Comparison of ENCODE assay signal across 8 mouse cellular contexts in the genomic region with DNA sequence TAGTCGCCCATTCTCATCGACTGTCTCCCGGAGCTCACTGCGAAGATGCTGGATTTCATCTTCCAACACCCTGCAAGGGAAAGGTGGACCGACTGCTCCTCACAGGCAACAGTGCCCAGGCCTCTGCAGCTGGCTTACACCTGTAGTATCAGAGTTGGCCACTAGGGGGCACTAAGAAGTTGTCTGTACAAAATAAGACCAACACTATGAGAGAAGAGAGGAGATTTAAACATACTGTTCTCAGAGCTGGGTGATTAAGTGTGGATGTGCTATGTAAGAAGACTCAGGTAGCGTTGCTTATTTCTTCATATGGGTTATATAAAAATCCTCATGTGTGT. TPM values are rescaled to one million over a fixed set of nuclear protein-coding genes. Genes with fewer than 3 reads are reported as not detected.
DNase-seq lines count a peak whose midpoint lies in the region; ATAC-seq lines count a peak whose summit lies in the region.

No protein-coding gene starts in this region.

- no peaks in the 10 kb centered on the region for H3K27me3 ChIP-seq in forebrain, embryonic 10.5 days (ENCODE audit: poor library complexity, severe bottlenecking)
- H3K27me3 ChIP-seq in forebrain, embryonic 13.5 days: no peaks in the 10 kb centered on the region
- H3K27me3 ChIP-seq in forebrain, embryonic 15.5 days: no peaks in the 10 kb centered on the region
- H3K27me3 ChIP-seq in midbrain, embryonic 13.5 days: no peaks in the 10 kb centered on the region

- H3K4me2 ChIP-seq in forebrain, embryonic 13.5 days: no peak overlapping the region
- no peak overlapping the region for H3K4me2 ChIP-seq in forebrain, embryonic 15.5 days (replicated peaks)
- H3K4me2 ChIP-seq in midbrain, embryonic 13.5 days (replicated peaks): no peak overlapping the region

- H3K9me3 ChIP-seq in forebrain, embryonic 10.5 days: peaks cover 6% of the 10 kb centered on the region
- peaks cover 7% of the 10 kb centered on the region; the same call in 1 of the 2 replicates for H3K9me3 ChIP-seq in forebrain, embryonic 13.5 days (replicated peaks)
- no peaks in the 10 kb centered on the region for H3K9me3 ChIP-seq in forebrain, embryonic 15.5 days
- no peaks in the 10 kb centered on the region for H3K9me3 ChIP-seq in midbrain, embryonic 13.5 days

- 33% methylated on average over 6 of the region's 6 CpGs for WGBS in forebrain, embryonic 10.5 days
- 31% methylated on average over 6 of the region's 6 CpGs for WGBS in forebrain, embryonic 13.5 days
- 32% methylated on average over 6 of the region's 6 CpGs for WGBS in forebrain, embryonic 15.5 days
- 25% methylated on average over 6 of the region's 6 CpGs for WGBS in midbrain, embryonic 13.5 days

- no peak overlapping the region for H3K4me3 ChIP-seq in forebrain, embryonic 10.5 days
- H3K4me3 ChIP-seq in forebrain, embryonic 13.5 days: no peak overlapping the region
- H3K4me3 ChIP-seq in forebrain, embryonic 15.5 days: no peak overlapping the region
- H3K4me3 ChIP-seq in midbrain, embryonic 13.5 days (replicated peaks): no peak overlapping the region

- ATAC-seq in forebrain, embryonic 13.5 days: no peak; the same call in none of the 2 replicates
- ATAC-seq in forebrain, embryonic 15.5 days (replicated peaks): peak; percentile 33
- peak; percentile 71; the same call in 1 of the 2 replicates for ATAC-seq in midbrain, embryonic 13.5 days

- peak; percentile 75 for DNase-seq in forebrain, embryonic 10.5 days (ENCODE audit: extremely low spot score, low spot score)
- DNase-seq in c-Kit-negative CD71-positive TER-119-positive erythroid progenitor cells, embryonic 14.5 days (ENCODE audit: low read depth, low spot score): peak; percentile 61
- DNase-seq in induced T-regulatory cell, adult 2 months (ENCODE audit: low read depth): peak; percentile 87
- DNase-seq in left cerebral cortex, postnatal 10 days (ENCODE audit: extremely low spot score in 1 of 2, low spot score in 2 of 2): peak; percentile 81 to 83
- DNase-seq in spleen, adult 12 weeks (ENCODE audit: low spot score): peak; percentile 59

- H3K36me3 ChIP-seq in forebrain, embryonic 10.5 days (replicated peaks): 0 out of 2 replicates have a peak, but pooled peaks cover 3% of the 10 kb centered on the region
- no peaks in the 10 kb centered on the region for H3K36me3 ChIP-seq in forebrain, embryonic 13.5 days (ENCODE audit: poor library complexity, severe bottlenecking)
- H3K36me3 ChIP-seq in forebrain, embryonic 15.5 days: no peaks in the 10 kb centered on the region
- no peaks in the 10 kb centered on the region for H3K36me3 ChIP-seq in midbrain, embryonic 13.5 days

- H3K9ac ChIP-seq in forebrain, embryonic 13.5 days: no peak overlapping the region
- H3K9ac ChIP-seq in forebrain, embryonic 15.5 days (replicated peaks): no peak overlapping the region
- no peak overlapping the region for H3K9ac ChIP-seq in midbrain, embryonic 13.5 days (replicated peaks)

- H3K27ac ChIP-seq in forebrain, embryonic 10.5 days: no peak overlapping the region
- H3K27ac ChIP-seq in forebrain, embryonic 13.5 days: no peak overlapping the region
- H3K27ac ChIP-seq in forebrain, embryonic 15.5 days (replicated peaks): no peak overlapping the region
- no peak overlapping the region for H3K27ac ChIP-seq in midbrain, embryonic 13.5 days

- no peaks in the 10 kb centered on the region for H3K4me1 ChIP-seq in forebrain, embryonic 10.5 days
- no peaks in the 10 kb centered on the region for H3K4me1 ChIP-seq in forebrain, embryonic 13.5 days
- 0 out of 2 replicates have a peak, but pooled peaks cover 5% of the 10 kb centered on the region for H3K4me1 ChIP-seq in forebrain, embryonic 15.5 days
- H3K4me1 ChIP-seq in midbrain, embryonic 13.5 days (replicated peaks): no peaks in the 10 kb centered on the region

- intact Hi-C loops in left cerebral cortex, postnatal 10 days (cut with DNase I): loop anchor here (5.0 kb wide), 1 partner anchor 74 kb away; a partner anchor contains a TSS

RNA-seq across cellular contexts. Expression of a gene that starts 8.3 kb away (rescaled TPM):
- polyA plus RNA-seq in forebrain, embryonic 10.5 days (2016; fragmentation: Nextera tagmentation; extraction: Ambion mirVana): 2.6 and 2.7 TPM in 2 replicates
- 2.9 TPM in 2 replicates for polyA plus RNA-seq in forebrain, embryonic 13.5 days (2015; fragmentation: Nextera tagmentation; extraction: Ambion mirVana)
- polyA plus RNA-seq in forebrain, embryonic 15.5 days (2015; fragmentation: Nextera tagmentation; extraction: Ambion mirVana): 1.9 and 3.0 TPM in 2 replicates
- total RNA-seq in left cerebral cortex, postnatal 10 days (2021): 1 to 10 TPM; 9.0 to 9.3 TPM
- 2.8 and 5.0 TPM in 2 replicates for polyA plus RNA-seq in midbrain, embryonic 13.5 days (2015; fragmentation: Nextera tagmentation; extraction: Ambion mirVana)

RNA-seq across cellular contexts. Expression of a gene that starts 27.2 kb away (rescaled TPM):
- 229 and 238 TPM in 2 replicates for polyA plus RNA-seq in forebrain, embryonic 10.5 days (2016; fragmentation: Nextera tagmentation; extraction: Ambion mirVana)
- polyA plus RNA-seq in forebrain, embryonic 13.5 days (2015; fragmentation: Nextera tagmentation; extraction: Ambion mirVana): 151 and 159 TPM in 2 replicates
- polyA plus RNA-seq in forebrain, embryonic 15.5 days (2015; fragmentation: Nextera tagmentation; extraction: Ambion mirVana): 124 and 129 TPM in 2 replicates
- 10 to 100 TPM; 97.0 to 99.0 TPM for total RNA-seq in left cerebral cortex, postnatal 10 days (2021)
- 146 TPM in 2 replicates for polyA plus RNA-seq in midbrain, embryonic 13.5 days (2015; fragmentation: Nextera tagmentation; extraction: Ambion mirVana)

RNA-seq across cellular contexts. Expression of a gene that starts 38.6 kb away (rescaled TPM):
- not detected in 2 replicates for polyA plus RNA-seq in forebrain, embryonic 10.5 days (2016; fragmentation: Nextera tagmentation; extraction: Ambion mirVana)
- polyA plus RNA-seq in forebrain, embryonic 13.5 days (2015; fragmentation: Nextera tagmentation; extraction: Ambion mirVana): 0.09 and 0.16 TPM in 2 replicates
- 0.25 TPM in 1 of 2 replicates, not detected in the other for polyA plus RNA-seq in forebrain, embryonic 15.5 days (2015; fragmentation: Nextera tagmentation; extraction: Ambion mirVana)
- 1 to 10 TPM; 3.8 TPM for total RNA-seq in left cerebral cortex, postnatal 10 days (2021)
- 0.24 TPM in 1 of 2 replicates, not detected in the other for polyA plus RNA-seq in midbrain, embryonic 13.5 days (2015; fragmentation: Nextera tagmentation; extraction: Ambion mirVana)

RNA-seq across cellular contexts. Expression of a gene that starts 53.5 kb away (rescaled TPM):
- 0.12 TPM in 1 of 2 replicates, not detected in the other for polyA plus RNA-seq in forebrain, embryonic 10.5 days (2016; fragmentation: Nextera tagmentation; extraction: Ambion mirVana)
- polyA plus RNA-seq in forebrain, embryonic 13.5 days (2015; fragmentation: Nextera tagmentation; extraction: Ambion mirVana): 0.13 and 0.49 TPM in 2 replicates
- polyA plus RNA-seq in forebrain, embryonic 15.5 days (2015; fragmentation: Nextera tagmentation; extraction: Ambion mirVana): 0.50 and 0.69 TPM in 2 replicates
- 1 to 10 TPM; 3.3 to 3.5 TPM for total RNA-seq in left cerebral cortex, postnatal 10 days (2021)
- polyA plus RNA-seq in midbrain, embryonic 13.5 days (2015; fragmentation: Nextera tagmentation; extraction: Ambion mirVana): 0.43 and 0.69 TPM in 2 replicates
